Mouse (Mus musculus) brain, embryonic 14.5 days (tissue): ENCODE measurements around the gene Trim34a. TPM values are rescaled to one million over a fixed set of nuclear protein-coding genes. Genes with fewer than 3 reads are reported as not detected.

Source experiments
- DNase-seq: peaks from one replicate; pipeline ENCODE4 v3.0.0-alpha.2; 2011; ENCODE audit warnings: low read depth
- CTCF ChIP-seq: fragments of 200-500 bp; IDR thresholded peaks from 2 replicates; pipeline ENCODE4 v1.5.1; 2012; ENCODE audit warnings: inconsistent platforms, mild to moderate bottlenecking, moderate library complexity, borderline replicate concordance; ENCODE audit not compliant: insufficient read depth, insufficient read length; ENCODE audit errors: extremely low read depth
- POLR2A ChIP-seq: fragments of 200-500 bp; IDR thresholded peaks from 2 replicates; pipeline ENCODE4 v1.6.1; 2012; ENCODE audit warnings: mild to moderate bottlenecking, inconsistent platforms, borderline replicate concordance; ENCODE audit not compliant: poor library complexity, insufficient read depth, insufficient read length, severe bottlenecking; ENCODE audit errors: extremely low read depth
- polyA plus RNA-seq: library from polyadenylated mRNA; depleted of rRNA; stranded (reverse); fragments of >200 nt; gene quantifications from 2 replicates; pipeline ENCODE4 v1.2.3, GENCODE M21; 2012; rRNA removed

Gene Trim34a
- polyA plus RNA-seq, 1 experiment = 1.3 TPM

DNA sequence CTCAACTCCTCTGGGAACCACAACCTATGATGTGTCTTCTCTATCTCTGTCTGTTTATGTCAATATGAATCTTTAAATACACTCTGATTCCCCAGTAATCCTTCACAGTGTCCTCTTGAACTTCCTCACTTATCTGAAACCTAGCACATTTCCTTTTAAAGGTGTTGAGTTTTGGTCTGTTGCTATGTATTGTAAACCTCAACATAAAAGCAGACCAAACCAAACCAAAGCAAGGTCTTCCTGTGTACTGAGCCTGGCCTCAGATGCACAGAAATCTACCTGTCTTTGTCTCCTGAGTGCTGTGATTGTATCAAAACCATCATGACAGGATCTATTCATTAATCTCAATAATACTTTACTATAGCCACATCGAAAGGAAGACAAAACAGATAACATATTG is 46.4 kb downstream of the Trim34a start:
- TF ChIP-seq POLR2A (no peak), CTCF (no peak)

DNA sequence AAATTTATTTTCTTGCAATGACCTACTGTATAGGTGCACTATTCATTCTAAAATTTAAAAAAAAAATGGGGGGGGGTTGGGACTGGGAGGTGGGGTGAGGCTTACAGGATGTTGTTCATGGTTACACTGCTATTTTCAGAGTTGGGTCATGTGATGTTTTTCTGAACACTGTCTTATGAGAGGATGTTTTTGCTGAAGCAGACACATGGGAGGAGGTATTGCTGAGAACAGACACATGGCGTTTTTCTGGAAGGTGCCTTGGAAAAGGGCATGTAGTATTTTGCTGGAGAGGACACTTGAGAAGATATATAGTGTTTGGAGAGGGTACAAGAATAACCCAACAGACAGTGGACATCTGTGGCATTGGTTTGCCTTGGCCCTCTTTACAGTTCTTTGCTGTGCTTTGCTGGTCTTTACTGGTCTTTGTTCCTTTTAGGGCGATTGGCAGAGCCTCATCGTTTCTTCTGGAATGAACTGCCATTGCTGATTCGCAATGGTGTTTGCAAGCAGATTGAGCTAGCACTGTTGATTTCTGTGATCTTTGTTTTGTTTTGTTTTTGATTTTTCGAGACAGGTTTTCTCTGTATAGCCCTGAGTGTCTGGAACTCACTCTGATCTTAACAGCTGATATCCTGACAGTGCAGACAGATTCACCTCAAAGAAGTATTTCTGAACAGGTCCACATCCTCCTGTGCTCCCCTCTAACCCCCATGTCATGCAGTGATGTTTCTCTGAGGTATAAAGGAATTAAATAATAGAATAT is 47.6 kb downstream of the Trim34a start:
- no peak for DNase-seq
- no peak for TF ChIP-seq POLR2A

More for the DNA sequence above, 46.4 kb downstream of the Trim34a start:
- no peak for DNase-seq

Other genes with a start within 250 kb of the Trim34a start
- not detected in 2 replicates for gene Olfr638, start 245.7 kb upstream of the Trim34a start, polyA plus RNA-seq
- not detected in 2 replicates for gene Olfr639, start 227.2 kb upstream of the Trim34a start, polyA plus RNA-seq
- not detected in 2 replicates for gene Olfr640, start 218.9 kb upstream of the Trim34a start, polyA plus RNA-seq
- not detected in 2 replicates for gene Olfr641, start 209.0 kb upstream of the Trim34a start, polyA plus RNA-seq
- gene Olfr642, start 191.8 kb upstream of the Trim34a start, polyA plus RNA-seq = not detected in 2 replicates
- gene 4930516K23Rik, start 183.0 kb upstream of the Trim34a start, polyA plus RNA-seq = not detected in 2 replicates
- gene Olfr644, start 172.6 kb upstream of the Trim34a start, polyA plus RNA-seq = not detected in 2 replicates
- not detected in 2 replicates for gene Olfr645, start 159.0 kb upstream of the Trim34a start, polyA plus RNA-seq
- gene Olfr646, start 139.6 kb upstream of the Trim34a start, polyA plus RNA-seq = not detected in 2 replicates
- gene Ubqln5, start 114.6 kb upstream of the Trim34a start, polyA plus RNA-seq = not detected in 2 replicates
- gene Olfr643, start 107.1 kb upstream of the Trim34a start, polyA plus RNA-seq = not detected in 2 replicates
- not detected in 2 replicates for gene Ubqln3, start 101.2 kb upstream of the Trim34a start, polyA plus RNA-seq
- not detected in 2 replicates for gene Ubqlnl, start 93.9 kb upstream of the Trim34a start, polyA plus RNA-seq
- not detected in 2 replicates for gene Olfm5, start 79.6 kb upstream of the Trim34a start, polyA plus RNA-seq
- gene Olfr648, start 61.1 kb upstream of the Trim34a start, polyA plus RNA-seq = 0.08 and 0.10 TPM in 2 replicates
- not detected in 2 replicates for gene Olfr649, start 48.5 kb upstream of the Trim34a start, polyA plus RNA-seq
- 0.29 and 0.47 TPM in 2 replicates for gene Trim6, start 25.7 kb upstream of the Trim34a start, polyA plus RNA-seq
- 0.09 and 0.15 TPM in 2 replicates for gene Trim5, start 43.6 kb downstream of the Trim34a start, polyA plus RNA-seq
- 1.4 and 2.0 TPM in 2 replicates for gene Trim12a, start 71.0 kb downstream of the Trim34a start, polyA plus RNA-seq
- gene Trim34b, start 85.0 kb downstream of the Trim34a start, polyA plus RNA-seq = 0.08 TPM in 1 of 2 replicates, not detected in the other
- 1.1 and 1.8 TPM in 2 replicates for gene Trim12c, start 108.9 kb downstream of the Trim34a start, polyA plus RNA-seq
- gene Trim30b, start 125.4 kb downstream of the Trim34a start, polyA plus RNA-seq = 0.03 and 0.06 TPM in 2 replicates
- gene Trim30c, start 156.4 kb downstream of the Trim34a start, polyA plus RNA-seq = not detected in 2 replicates
- 0.64 and 0.79 TPM in 2 replicates for gene Trim30a, start 220.7 kb downstream of the Trim34a start, polyA plus RNA-seq